Mouse (Mus musculus) midbrain, embryonic 12.5 days (tissue): ENCODE data around the gene Efcab12. TPM values are rescaled to one million over a fixed set of nuclear protein-coding genes. Genes with fewer than 3 reads are reported as not detected.

Source experiments
- ATAC-seq: fragments of 200-750 bp; cut with Nextera tagmentation; 2 replicates; pipeline ENCODE4 v1.8.0; 2017; ENCODE audit warnings: low read depth, moderate TSS enrichment, moderate library complexity; ENCODE audit not compliant: low FRiP score
- H3K27ac ChIP-seq: fragments of 300-500 bp; sonication (generic); replicated peaks from 2 replicates; pipeline ENCODE4 v1.5.1; 2016; ENCODE audit warnings: mild to moderate bottlenecking
- H3K27me3 ChIP-seq: fragments of 300-500 bp; sonication (generic); 2 replicates; pipeline ENCODE4 v1.6.1; 2016; ENCODE audit warnings: mild to moderate bottlenecking
- H3K36me3 ChIP-seq: fragments of 300-500 bp; sonication (generic); 2 replicates; pipeline ENCODE4 v1.6.1; 2016
- H3K4me1 ChIP-seq: fragments of 300-500 bp; sonication (generic); 2 replicates; pipeline ENCODE4 v1.6.1; 2016
- H3K4me2 ChIP-seq: fragments of 300-500 bp; sonication (generic); replicated peaks from 2 replicates; pipeline ENCODE4 v1.6.1; 2016; ENCODE audit warnings: mild to moderate bottlenecking, moderate library complexity
- H3K4me3 ChIP-seq: fragments of 300-500 bp; sonication (generic); 2 replicates; pipeline ENCODE4 v1.5.1; 2016; ENCODE audit warnings: mild to moderate bottlenecking
- H3K9ac ChIP-seq: fragments of 300-500 bp; sonication (generic); replicated peaks from 2 replicates; pipeline ENCODE4 v1.6.1; 2016; ENCODE audit warnings: mild to moderate bottlenecking, moderate library complexity
- H3K9me3 ChIP-seq: fragments of 300-500 bp; sonication (generic); 2 replicates; pipeline ENCODE4 v1.6.1; 2016; ENCODE audit warnings: mild to moderate bottlenecking
- WGBS: fragments of 180-500 bp; shearing (Covaris S2); methylation state at CpG from one replicate; pipeline ENCODE4 v1.1.7; 2016; 5-methylcytosine and 5-hydroxymethylcytosine counted together
- polyA plus RNA-seq: library from polyadenylated mRNA; unstranded; fragments of >200 nt; fragmentation: Nextera tagmentation; extraction: Ambion mirVana; gene quantifications from 2 replicates; pipeline ENCODE4 v1.2.1, GENCODE M21; 2016

Gene Efcab12
- polyA plus RNA-seq, 1 experiment from 2014 or later: 2.1 TPM

DNA sequence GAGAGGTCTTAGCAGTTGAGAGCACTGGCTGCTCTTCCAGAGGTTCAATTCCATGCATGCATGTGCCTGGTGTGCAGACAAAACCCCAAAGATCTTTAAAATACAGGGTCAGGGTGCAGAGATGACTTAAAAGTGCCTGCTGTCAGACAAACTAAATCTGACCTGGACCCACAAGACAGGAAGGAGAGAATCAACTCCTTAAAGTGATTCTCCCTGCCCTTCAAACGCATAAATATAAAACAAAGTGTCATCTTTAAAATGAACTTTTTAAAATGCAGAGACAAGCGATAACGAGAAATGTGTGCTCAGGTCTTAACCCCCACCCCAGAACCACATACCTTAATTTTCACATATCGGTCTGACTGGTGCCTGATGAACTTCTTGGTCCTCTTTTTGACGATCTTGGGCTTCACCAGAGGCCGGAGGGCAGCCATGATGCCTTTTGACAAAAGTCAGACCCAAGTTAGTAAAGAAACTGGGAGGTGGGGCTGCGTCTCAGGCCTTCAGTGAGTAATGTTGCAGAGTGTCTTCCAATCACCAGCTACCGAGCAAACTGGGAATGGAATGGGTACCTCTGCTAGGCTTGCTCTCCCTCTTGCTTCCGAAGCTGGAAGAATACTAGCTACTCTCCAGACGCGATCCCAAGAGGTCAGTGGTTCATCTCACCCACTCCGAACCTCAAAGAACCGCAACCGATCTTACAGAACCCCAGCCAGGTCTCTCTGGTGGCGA, 30.6 kb downstream of the Efcab12 start:
- no peak for ATAC-seq
- peak overlapping the region; percentile 94 for H3K27ac ChIP-seq
- no peaks in the 10 kb centered on the region for H3K9me3 ChIP-seq
- peak overlapping the region; percentile 97 for H3K9ac ChIP-seq
- H3K4me1 ChIP-seq: peaks cover 18% of the 10 kb centered on the region
- WGBS: 2% methylated on average over 15 of the region's 15 CpGs
- peak overlapping the region; percentile 91 for H3K4me3 ChIP-seq
- peaks cover 48% of the 10 kb centered on the region for H3K36me3 ChIP-seq
- peak overlapping the region; percentile 89 for H3K4me2 ChIP-seq
- no peaks in the 10 kb centered on the region for H3K27me3 ChIP-seq

DNA sequence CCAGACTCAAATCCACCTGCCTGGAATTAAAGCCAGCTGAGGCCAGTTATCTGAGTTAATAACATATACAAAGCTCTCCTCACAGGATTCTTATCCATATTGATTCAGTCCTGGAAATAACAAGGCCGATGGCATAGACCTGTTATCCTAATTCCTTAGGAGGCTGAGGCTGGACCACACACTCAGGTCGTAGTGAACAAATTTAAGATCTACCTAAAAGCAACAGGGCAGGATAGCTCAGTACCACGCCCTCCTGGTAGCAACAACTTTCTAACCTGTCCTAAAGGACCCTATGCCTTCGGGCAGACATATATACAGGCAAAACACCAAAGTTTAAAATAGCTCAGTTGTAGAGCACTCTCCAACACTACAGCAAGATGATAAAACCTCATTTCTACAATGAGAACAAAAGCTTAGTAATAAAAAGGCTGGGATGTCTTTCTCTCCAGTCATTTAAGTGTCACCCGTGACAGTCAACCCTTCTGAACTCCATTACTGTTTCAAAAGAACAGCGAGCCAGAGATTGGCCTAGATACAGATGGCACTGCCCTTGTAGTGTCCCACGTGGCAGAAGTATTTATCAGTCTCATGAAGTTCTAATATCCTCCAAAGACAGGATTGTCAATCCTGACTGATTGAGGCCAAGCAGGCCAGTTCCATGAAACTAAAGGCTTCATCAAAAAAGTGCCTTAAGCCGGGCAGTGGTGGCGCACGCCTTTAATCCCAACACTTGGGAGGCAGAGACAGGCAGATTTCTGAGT, 33.6 kb downstream of the Efcab12 start:
- Histone ChIP-seq H3K4me2 (no peak overlapping the region), H3K4me3 (no peak overlapping the region), H3K4me1 (peaks cover 18% of the 10 kb centered on the region), H3K27ac (no peak overlapping the region; the same call in 1 of the 2 replicates), H3K27me3 (no peaks in the 10 kb centered on the region), H3K9me3 (no peaks in the 10 kb centered on the region), H3K36me3 (peaks cover 77% of the 10 kb centered on the region), H3K9ac (no peak overlapping the region)
- 73% methylated on average over 10 of the region's 10 CpGs for WGBS
- ATAC-seq: no peak

DNA sequence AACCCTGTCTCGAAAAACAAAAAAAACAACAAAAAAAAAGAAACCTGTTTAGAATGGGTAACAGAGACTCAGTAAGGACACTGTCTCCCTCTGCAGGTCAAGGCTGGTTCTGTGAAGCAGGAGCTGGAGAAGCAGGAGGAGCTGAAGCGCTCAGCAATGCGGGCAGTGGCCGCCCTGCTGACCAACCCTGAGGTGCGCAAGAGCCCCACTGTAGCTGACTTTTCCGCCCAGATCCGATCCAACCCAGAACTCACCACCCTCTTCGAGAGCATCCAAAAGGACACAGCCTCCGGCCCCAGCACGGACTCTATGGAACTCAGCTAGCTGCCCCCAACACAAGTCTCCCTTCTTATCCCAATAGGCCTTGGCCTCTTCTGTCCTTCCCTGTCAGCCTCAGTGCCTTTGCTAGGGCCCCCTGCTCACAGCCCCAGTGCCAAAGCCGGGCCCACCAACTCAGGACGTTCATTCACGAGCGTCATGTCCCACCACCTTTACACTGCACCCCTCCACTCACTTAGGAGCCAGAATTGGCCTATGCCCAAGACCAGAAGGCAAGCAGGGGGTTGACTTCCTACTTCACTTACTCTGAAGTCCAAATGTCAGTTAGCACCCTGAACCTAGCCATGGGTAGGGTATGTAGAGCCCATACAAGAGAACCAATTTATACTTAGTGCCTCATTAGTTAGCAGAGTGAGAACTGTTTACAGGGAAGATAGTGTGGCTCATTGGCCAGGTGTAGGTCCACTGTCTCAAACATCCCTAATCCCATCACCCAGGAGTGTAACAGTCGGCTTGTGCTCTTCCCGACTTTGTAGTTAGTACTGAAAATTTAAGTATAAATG, 34.5 kb downstream of the Efcab12 start:
- Histone ChIP-seq H3K36me3 (peaks cover 86% of the 10 kb centered on the region), H3K4me3 (no peak overlapping the region), H3K27ac (0 out of 2 replicates have a peak overlapping the region, but pooled peaks have one; percentile 6), H3K4me1 (peaks cover 18% of the 10 kb centered on the region), H3K9me3 (no peaks in the 10 kb centered on the region), H3K27me3 (no peaks in the 10 kb centered on the region), H3K9ac (no peak overlapping the region), H3K4me2 (no peak overlapping the region)
- peak; percentile 47; the same call in 1 of the 2 replicates for ATAC-seq
- 49% methylated on average over 16 of the region's 16 CpGs for WGBS

DNA sequence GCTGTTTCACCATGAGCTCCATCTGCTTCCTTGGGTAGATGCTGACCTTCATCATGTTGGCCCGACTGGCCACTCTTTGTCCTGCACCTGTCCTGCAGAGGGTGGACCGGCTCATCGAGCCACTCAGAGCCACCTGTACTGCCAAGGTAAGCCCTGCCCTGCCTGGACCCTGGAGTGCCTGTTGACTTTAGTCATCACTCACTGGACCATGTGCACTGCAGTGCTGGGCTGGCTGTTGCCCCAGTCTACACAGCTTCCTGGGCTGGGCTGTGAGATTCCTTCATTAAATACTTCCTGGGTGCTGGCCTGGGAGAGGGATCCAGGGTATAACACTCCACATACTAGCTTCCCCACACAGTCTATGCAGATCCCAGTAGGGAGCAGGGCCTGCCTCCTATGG, 36.4 kb downstream of the Efcab12 start:
- ATAC-seq: no peak; the same call in 1 of the 2 replicates
- no peak overlapping the region for H3K9ac ChIP-seq

DNA sequence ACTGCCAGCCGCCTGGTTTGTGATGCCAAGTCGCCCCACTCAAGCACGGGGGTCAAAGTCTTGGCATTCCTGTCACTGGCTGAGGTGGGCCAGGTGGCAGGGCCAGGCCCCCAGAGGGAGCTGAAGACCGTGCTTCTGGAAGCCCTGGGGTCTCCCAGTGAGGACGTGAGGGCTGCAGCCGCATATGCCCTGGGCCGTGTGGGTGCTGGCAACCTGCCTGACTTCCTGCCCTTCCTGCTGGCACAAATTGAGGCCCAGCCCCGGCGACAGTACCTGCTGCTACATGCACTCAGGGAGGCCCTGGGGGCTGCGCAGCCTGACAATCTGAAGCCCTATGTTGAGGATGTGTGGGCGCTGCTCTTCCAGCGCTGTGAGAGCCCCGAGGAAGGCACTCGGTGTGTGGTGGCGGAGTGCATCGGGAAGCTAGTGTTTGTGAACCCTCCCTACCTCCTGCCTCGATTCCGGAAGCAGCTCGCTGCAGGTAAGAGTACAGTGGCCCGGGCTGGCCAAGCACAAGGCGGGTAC, 45.5 kb downstream of the Efcab12 start:
- H3K27ac ChIP-seq: no peak overlapping the region

More for the DNA sequence above, 36.4 kb downstream of the Efcab12 start:
- Histone ChIP-seq H3K4me1 (peaks cover 12% of the 10 kb centered on the region), H3K4me3 (no peak overlapping the region), H3K36me3 (peaks cover 98% of the 10 kb centered on the region), H3K9me3 (no peaks in the 10 kb centered on the region), H3K27me3 (no peaks in the 10 kb centered on the region), H3K27ac (no peak overlapping the region), H3K4me2 (no peak overlapping the region)
- WGBS: 93% methylated on average over 3 of the region's 3 CpGs

DNA sequence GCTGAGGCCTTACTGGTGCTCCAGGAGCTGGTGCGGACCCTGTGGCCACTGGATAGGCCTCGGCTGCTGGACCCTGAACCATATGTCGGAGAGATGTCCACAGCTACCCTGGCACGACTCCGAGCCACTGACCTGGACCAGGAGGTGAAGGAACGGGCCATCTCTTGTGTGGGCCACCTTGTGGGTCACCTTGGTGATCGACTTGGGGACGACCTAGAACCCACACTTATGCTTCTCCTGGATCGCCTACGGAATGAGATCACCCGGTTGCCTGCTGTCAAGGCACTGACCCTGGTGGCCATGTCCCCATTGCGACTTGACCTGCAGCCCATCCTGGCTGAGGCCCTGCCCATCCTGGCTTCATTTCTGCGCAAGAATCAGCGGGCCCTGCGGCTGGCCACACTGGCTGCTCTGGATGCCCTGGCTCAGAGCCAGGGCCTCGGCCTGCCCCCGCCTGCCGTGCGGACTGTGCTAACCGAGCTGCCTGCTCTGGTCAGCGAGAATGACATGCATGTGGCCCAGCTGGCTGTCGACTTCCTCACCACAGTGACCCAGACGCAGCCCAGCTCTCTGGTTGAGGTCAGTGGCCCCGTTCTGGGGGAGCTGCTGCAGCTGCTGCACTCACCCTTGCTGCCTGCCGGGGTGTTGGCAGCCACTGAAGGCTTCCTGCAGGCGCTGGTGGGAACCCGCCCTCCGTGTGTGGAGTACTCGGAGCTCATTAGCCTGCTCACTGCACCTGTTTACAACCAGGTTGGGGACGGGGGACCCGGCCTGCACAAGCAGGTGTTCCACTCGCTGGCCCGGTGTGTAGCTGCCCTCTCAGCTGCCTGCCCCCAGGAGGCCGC, 46.1 kb downstream of the Efcab12 start:
- H3K36me3 ChIP-seq: peaks cover 99% of the 10 kb centered on the region
- no peak overlapping the region for H3K9ac ChIP-seq
- no peaks in the 10 kb centered on the region for H3K9me3 ChIP-seq
- H3K27ac ChIP-seq: no peak overlapping the region
- H3K4me3 ChIP-seq: no peak overlapping the region
- H3K4me2 ChIP-seq: no peak overlapping the region
- no peaks in the 10 kb centered on the region for H3K4me1 ChIP-seq
- ATAC-seq: no peak
- no peaks in the 10 kb centered on the region for H3K27me3 ChIP-seq
- WGBS: 91% methylated on average over 34 of the region's 34 CpGs

More for the DNA sequence above, 45.5 kb downstream of the Efcab12 start:
- H3K36me3 ChIP-seq: peaks cover 99% of the 10 kb centered on the region
- no peak overlapping the region for H3K4me2 ChIP-seq
- H3K4me3 ChIP-seq: no peak overlapping the region
- WGBS: 91% methylated on average over 21 of the region's 21 CpGs
- H3K9me3 ChIP-seq: no peaks in the 10 kb centered on the region
- H3K9ac ChIP-seq: no peak overlapping the region
- H3K27me3 ChIP-seq: no peaks in the 10 kb centered on the region
- no peak for ATAC-seq
- no peaks in the 10 kb centered on the region for H3K4me1 ChIP-seq

DNA sequence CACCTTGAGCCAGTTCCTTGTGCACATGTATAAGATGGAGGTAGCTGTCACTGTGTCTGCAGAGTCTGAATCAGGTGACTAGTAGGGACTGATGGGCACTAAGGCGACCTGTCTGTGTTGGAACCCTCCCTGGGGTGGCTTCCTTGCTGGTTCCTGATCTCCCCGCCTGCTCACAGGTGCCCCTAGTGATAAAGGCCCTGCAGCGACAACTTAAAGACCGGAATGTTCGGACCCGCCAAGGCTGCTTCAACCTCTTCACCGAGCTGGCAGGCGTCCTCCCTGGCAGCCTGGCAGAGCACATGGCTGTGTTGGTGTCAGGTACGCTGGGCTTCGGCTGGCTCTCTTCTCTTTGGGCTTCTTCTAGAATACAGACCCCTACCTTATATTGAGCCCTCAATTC, 47.2 kb downstream of the Efcab12 start:
- no peak overlapping the region for H3K4me2 ChIP-seq
- no peak overlapping the region for H3K9ac ChIP-seq
- no peak for ATAC-seq
- no peak overlapping the region for H3K27ac ChIP-seq
- H3K4me3 ChIP-seq: no peak overlapping the region
- H3K4me1 ChIP-seq: no peaks in the 10 kb centered on the region
- WGBS: 87% methylated on average over 10 of the region's 10 CpGs
- no peaks in the 10 kb centered on the region for H3K27me3 ChIP-seq
- H3K9me3 ChIP-seq: no peaks in the 10 kb centered on the region
- H3K36me3 ChIP-seq: peaks cover 99% of the 10 kb centered on the region

DNA sequence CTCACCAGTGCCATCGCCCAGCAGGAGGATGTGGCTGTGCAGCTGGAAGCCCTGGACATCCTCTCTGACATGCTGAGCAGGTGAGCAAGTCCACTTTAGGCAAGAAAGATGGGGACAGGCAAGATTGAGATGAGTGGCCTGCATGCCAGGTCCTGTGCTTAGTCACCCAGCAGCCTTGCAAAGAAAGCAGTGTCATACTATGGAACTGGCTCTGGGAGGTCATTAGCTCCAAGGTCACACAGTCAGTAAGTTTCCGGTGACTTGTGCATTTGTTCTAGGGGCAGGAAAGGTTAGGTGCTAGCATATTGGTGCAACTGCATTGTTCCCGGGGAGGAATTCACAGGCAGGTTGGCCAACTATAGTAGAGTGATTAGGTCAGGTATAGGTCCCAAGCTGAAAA, 55.4 kb downstream of the Efcab12 start:
- no peaks in the 10 kb centered on the region for H3K9me3 ChIP-seq
- H3K36me3 ChIP-seq: peaks cover 82% of the 10 kb centered on the region
- H3K9ac ChIP-seq: no peak overlapping the region; the same call in 1 of the 2 replicates
- no peaks in the 10 kb centered on the region for H3K27me3 ChIP-seq
- H3K4me1 ChIP-seq: no peaks in the 10 kb centered on the region
- H3K4me2 ChIP-seq: no peak overlapping the region
- no peak for ATAC-seq
- WGBS: 96% methylated on average over 3 of the region's 3 CpGs
- no peak overlapping the region for H3K27ac ChIP-seq
- H3K4me3 ChIP-seq: no peak overlapping the region

DNA sequence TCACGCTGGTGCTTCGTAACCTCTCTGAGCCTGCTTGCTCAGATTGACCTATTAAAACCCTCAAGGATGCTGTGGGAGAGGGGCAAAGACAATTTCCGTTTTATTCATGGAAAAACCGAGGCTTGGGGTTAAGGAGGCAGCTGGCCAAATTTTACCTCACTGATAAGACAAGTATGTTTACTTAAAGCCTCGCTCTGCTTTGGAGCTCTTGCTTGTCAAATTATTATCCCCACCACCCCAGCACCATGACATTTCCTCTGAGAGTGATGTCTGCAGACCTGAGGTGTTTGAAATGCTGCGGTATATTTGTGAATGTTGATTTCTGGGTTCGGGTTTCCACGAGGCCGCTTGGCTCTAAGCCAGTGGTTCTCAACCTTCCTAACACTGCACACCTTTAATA, 61.8 kb downstream of the Efcab12 start:
- Histone ChIP-seq H3K4me1 (peaks cover 28% of the 10 kb centered on the region), H3K4me2 (peak overlapping the region; percentile 87), H3K27ac (no peak overlapping the region), H3K9me3 (peaks cover 5% of the 10 kb centered on the region; the same call in 1 of the 2 replicates), H3K9ac (peak overlapping the region; percentile 85; the same call in 1 of the 2 replicates), H3K4me3 (peak overlapping the region; percentile 81), H3K27me3 (no peaks in the 10 kb centered on the region), H3K36me3 (peaks cover 20% of the 10 kb centered on the region)
- 81% methylated on average over 9 of the region's 9 CpGs for WGBS
- no peak for ATAC-seq

DNA sequence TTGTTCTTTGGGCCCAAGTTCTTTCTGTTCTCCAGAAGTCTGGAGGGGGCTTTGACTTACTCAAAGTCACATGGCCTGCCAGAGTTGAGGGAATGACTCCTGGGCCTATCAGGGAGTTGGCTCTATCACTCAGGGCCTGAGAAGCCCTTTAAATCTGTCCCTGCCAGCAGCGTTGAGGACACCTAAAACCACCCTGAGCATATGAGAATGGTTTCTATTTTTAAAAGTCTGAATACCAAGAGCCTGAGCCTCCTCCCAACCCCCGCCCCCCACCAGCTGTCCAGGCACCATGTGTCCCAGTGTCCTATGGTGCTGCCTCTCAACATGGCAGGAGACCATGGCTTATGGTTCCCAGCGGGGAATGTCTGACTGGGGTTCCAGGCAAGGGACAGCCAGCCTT, 62.4 kb downstream of the Efcab12 start:
- Histone ChIP-seq H3K4me3 (peak overlapping the region; percentile 81), H3K36me3 (peaks cover 15% of the 10 kb centered on the region), H3K27me3 (no peaks in the 10 kb centered on the region), H3K9ac (peak overlapping the region; percentile 85), H3K9me3 (peaks cover 5% of the 10 kb centered on the region; the same call in 1 of the 2 replicates), H3K4me2 (peak overlapping the region; percentile 87), H3K4me1 (peaks cover 28% of the 10 kb centered on the region), H3K27ac (0 out of 2 replicates have a peak overlapping the region, but pooled peaks have one; percentile 0)
- 52% methylated on average over 3 of the region's 3 CpGs for WGBS
- ATAC-seq: no peak

DNA sequence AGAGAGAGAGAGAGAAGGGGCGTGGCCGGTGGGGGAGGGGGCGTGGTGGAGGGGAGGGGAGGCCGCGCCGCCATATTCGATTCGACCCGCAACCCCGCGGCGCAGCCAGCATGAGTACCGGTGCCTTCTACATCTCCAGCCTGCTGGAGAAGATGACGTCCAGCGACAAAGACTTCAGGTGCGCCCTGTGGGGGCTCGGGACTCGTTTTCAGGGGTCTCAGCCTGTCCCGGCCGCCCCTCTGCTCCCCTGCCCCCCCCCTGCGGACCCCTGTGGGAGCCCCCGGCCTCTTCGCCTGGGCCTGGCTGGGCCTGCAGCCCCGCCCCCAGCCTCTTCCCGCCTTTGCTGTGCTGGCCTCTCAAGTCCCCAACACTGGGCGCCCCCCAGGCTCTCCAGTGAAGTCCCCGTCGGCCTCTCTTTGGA, 63.7 kb downstream of the Efcab12 start, which contains the start of gene Cand2:
Cand2 (plus strand) TSS at position 38 of the 421 bp plus-strand sequence.
- ATAC-seq: peak; percentile 88
- Histone ChIP-seq H3K27me3 (no peaks in the 10 kb centered on the region), H3K36me3 (peaks cover 11% of the 10 kb centered on the region), H3K4me1 (peaks cover 28% of the 10 kb centered on the region), H3K9me3 (peaks cover 5% of the 10 kb centered on the region; the same call in 1 of the 2 replicates), H3K4me2 (peak within 1 kb of the TSS; percentile 87), H3K27ac (peak within 1 kb of the TSS; percentile 79), H3K4me3 (peak within 1 kb of the TSS; percentile 81), H3K9ac (peak within 1 kb of the TSS; percentile 85)
- WGBS: 0% methylated on average over 20 of the region's 28 CpGs
